Mouse (Mus musculus): Measurements from ENCODE around the gene Tshz3. TPM values are rescaled to one million over a fixed set of nuclear protein-coding genes. Genes with fewer than 3 reads are reported as not detected.

Gene Tshz3
- polyA plus RNA-seq, 1 experiment from 2014 or later, result 2.2 TPM

DNA sequence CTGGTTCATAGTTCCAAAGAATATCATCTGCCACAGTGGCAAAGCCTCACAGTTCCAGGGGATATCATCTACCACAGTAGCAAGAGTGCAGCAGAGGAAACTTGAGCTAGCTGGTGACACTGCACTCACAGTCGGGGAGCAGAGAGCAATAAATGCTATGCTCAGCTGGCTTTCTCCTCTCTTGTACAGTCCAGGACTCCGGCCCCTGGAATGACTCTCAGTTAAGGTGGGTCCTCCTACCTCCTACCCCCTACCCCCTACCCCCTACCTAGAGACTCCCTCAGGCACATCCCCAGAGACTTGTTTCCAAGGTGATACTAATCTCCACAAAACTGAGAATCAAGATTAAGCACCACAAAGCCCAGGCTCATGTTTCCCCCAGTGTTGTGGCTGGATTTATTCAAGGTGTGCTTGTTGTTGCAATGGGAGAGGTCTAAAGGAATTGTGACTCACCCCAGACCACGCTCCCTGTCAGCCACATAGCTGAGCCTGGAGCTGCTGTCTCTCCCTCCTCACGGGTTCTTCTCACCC lies 86.4 kb downstream of the Tshz3 start:
- WGBS, result 56% methylated on average over 4 of the region's 4 CpGs
- no peak for TF ChIP-seq CTCF (IDR thresholded peaks at IDR 0.05; ENCODE audit: low read depth)
- no peaks in the 10 kb centered on the region for H3K36me3 ChIP-seq (ENCODE audit: control insufficient read depth, insufficient read depth)
- H3K4me3 ChIP-seq (ENCODE audit: low read depth, low read length), result no peak overlapping the region
- no peaks in the 10 kb centered on the region for H3K27me3 ChIP-seq (replicated peaks; ENCODE audit: control insufficient read depth, insufficient read depth, low read length)
- no peak overlapping the region for H3K27ac ChIP-seq (ENCODE audit: low read depth, low read length)
- H3K9me3 ChIP-seq (ENCODE audit: control insufficient read depth), result no peaks in the 10 kb centered on the region
- H3K9ac ChIP-seq (ENCODE audit: low read depth, low read length), result no peak overlapping the region
- no peak overlapping the region for H3K4me2 ChIP-seq (replicated peaks; ENCODE audit: low read depth)
- ATAC-seq, result no peak
- H3K4me1 ChIP-seq (replicated peaks; ENCODE audit: control insufficient read depth, insufficient read depth, low read length), result no peaks in the 10 kb centered on the region

DNA sequence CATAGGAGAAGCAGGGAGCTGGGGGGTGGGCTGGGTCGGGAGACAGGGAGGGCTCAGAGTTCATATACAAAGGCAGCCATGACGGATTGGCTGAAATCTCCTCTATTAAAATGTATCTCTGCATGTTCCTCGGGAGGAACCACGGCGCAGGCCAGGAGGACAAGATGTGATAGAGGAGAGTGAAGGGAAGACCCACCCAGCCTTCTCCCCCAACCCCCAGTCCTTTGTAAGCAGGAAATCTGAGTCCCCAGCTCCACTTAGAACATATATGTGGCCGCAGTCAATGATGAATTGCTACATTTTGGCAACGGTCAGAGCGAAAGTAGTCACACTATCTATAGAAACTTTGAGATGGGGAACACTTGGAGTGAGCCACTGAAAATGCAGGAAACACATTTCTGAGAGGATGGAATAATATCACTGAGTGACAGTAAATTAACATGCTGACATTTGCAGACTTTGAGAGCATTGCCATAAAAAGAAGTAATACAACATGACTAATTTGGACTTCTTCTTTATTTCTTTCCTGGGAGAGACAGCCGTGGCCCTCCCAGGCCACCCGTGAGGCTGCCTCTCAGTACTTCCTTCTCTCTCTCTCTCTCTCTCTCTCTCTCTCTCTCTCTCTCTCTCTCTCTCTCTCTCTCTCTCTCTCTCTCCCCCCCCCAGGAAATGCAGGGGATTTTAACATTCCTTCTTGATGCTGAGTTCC lies 88.9 kb downstream of the Tshz3 start:
- H3K9me3 ChIP-seq (ENCODE audit: control insufficient read depth), result no peaks in the 10 kb centered on the region
- no peaks in the 10 kb centered on the region for H3K4me1 ChIP-seq (replicated peaks; ENCODE audit: control insufficient read depth, insufficient read depth, low read length)
- no peak for ATAC-seq
- 0 out of 2 replicates have a peak overlapping the region, but pooled peaks have one; percentile 0 for H3K4me2 ChIP-seq (replicated peaks; ENCODE audit: low read depth)
- no peak overlapping the region for H3K27ac ChIP-seq (ENCODE audit: low read depth, low read length)
- no peak overlapping the region for H3K4me3 ChIP-seq (ENCODE audit: low read depth, low read length)
- no peak for TF ChIP-seq CTCF (IDR thresholded peaks at IDR 0.05; ENCODE audit: low read depth)
- no peak overlapping the region for H3K9ac ChIP-seq (ENCODE audit: low read depth, low read length)
- H3K27me3 ChIP-seq (replicated peaks; ENCODE audit: control insufficient read depth, insufficient read depth, low read length), result no peaks in the 10 kb centered on the region
- 49% methylated on average over 10 of the region's 10 CpGs for WGBS
- no peaks in the 10 kb centered on the region for H3K36me3 ChIP-seq (ENCODE audit: control insufficient read depth, insufficient read depth)

GRCm38 (mm10) chr7:36796392-36797187 lies 98.7 kb downstream of the Tshz3 start:
- no peak for ATAC-seq
- H3K9ac ChIP-seq (ENCODE audit: low read depth, low read length), result no peak overlapping the region
- no peaks in the 10 kb centered on the region for H3K9me3 ChIP-seq (ENCODE audit: control insufficient read depth)
- no peak overlapping the region for H3K4me2 ChIP-seq (replicated peaks; ENCODE audit: low read depth)
- no peak overlapping the region for H3K27ac ChIP-seq (ENCODE audit: low read depth, low read length)
- no peaks in the 10 kb centered on the region for H3K4me1 ChIP-seq (replicated peaks; ENCODE audit: control insufficient read depth, insufficient read depth, low read length)
- no peak overlapping the region for H3K4me3 ChIP-seq (ENCODE audit: low read depth, low read length)
- H3K36me3 ChIP-seq (ENCODE audit: control insufficient read depth, insufficient read depth), result no peaks in the 10 kb centered on the region
- 76% methylated on average over 15 of the region's 15 CpGs for WGBS
- no peaks in the 10 kb centered on the region for H3K27me3 ChIP-seq (replicated peaks; ENCODE audit: control insufficient read depth, insufficient read depth, low read length)
- no peak for TF ChIP-seq CTCF (IDR thresholded peaks at IDR 0.05; ENCODE audit: low read depth)

Data from intestine, postnatal 0 days (tissue).